Mouse (Mus musculus) B cell, adult 62 days (primary cell): ENCODE data around the gene B3gnt8. TPM values are rescaled to one million over a fixed set of nuclear protein-coding genes. Genes with fewer than 3 reads are reported as not detected.

Experiments
- total RNA-seq: library from RNA; stranded (reverse); gene quantifications from 4 replicates; pipeline ENCODE4 v1.2.4, GENCODE M21; 2023

B3gnt8 gene
- 25.0 to 35.4 TPM (median 32.0 TPM) in 4 replicates for total RNA-seq

GRCm38 (mm10) chr7:25626509-25627430 lies at the start of gene B3gnt8:
Gene B3gnt8 (plus strand): TSS chr7:25626654.

GRCm38 (mm10) chr7:25615706-25616011 lies 10.8 kb upstream of the B3gnt8 start, which contains the start of gene Erich4:
Gene Erich4 (minus strand): TSS chr7:25615892.

DNA sequence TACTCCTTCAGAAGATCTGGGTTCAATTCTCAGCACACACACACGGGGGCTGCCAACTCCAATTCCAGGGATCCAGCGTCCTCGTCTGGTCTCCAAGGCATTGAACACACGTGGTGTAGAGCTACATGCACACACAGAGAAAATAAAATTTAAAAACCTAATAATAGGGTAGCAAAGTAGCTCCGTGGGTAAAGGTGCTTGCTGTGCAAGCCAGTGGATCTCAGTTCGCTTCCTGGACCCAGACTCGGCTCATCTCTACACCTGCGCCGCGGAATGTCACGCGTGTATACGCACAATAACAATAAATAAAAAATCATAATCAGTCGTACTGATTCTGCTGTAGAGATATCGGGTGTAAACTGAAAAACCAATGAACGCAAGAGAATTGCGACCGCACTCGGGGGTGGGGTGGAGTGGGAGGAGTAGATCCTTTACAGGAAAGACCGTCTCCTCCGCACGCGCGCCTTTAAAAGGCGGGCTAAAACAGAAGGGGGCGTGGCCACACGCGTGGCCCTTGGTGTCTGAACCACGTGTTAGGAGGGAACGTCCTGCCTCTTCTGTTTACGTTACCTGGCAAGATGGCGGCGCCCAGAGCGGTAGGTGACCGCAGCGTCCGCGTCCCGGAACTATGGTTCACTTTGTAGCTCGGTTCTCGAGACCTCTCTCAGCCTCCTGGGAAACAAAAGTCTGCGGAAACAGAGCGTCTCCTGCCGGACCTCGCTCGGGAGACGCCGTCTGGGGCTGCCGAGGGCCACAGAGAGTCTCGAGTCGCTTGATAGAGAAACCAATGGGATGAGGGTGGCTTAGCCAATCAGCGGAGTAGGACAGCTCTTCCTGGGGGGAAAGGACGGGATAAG lies 7.4 kb upstream of the B3gnt8 start, which contains the start of gene Dmac2:
Gene Dmac2 (plus strand): TSS at position 550 of the 857 bp plus-strand sequence.

GRCm38 (mm10) chr7:25658657-25659472 lies 32.4 kb downstream of the B3gnt8 start, which contains the start of the genes Bckdha and Exosc5:
Gene Bckdha (minus strand): TSS chr7:25658981.
Gene Exosc5 (plus strand): TSS chr7:25659164.

GRCm38 (mm10) chr7:25674719-25675300 lies 48.4 kb downstream of the B3gnt8 start, which contains the start of gene Tmem91:
Gene Tmem91 (minus strand): TSS chr7:25675166.

GRCm38 (mm10) chr7:25680514-25681258 lies 54.2 kb downstream of the B3gnt8 start, which contains the start of gene B9d2:
Gene B9d2 (plus strand): TSS chr7:25680780.

Other genes with a start within 250 kb of the B3gnt8 start
- 29.9 to 35.4 TPM (median 33.8 TPM) in 4 replicates for gene Lipe, start 227.9 kb upstream of the B3gnt8 start, total RNA-seq
- gene Cxcl17, start 213.8 kb upstream of the B3gnt8 start, total RNA-seq, result not detected in 4 replicates
- 42.2 to 47.3 TPM (median 44.1 TPM) in 4 replicates for gene Ceacam1, start 149.1 kb upstream of the B3gnt8 start, total RNA-seq
- gene Ceacam2, start 86.8 kb upstream of the B3gnt8 start, total RNA-seq, result 8.2 to 9.3 TPM (median 8.7 TPM) in 4 replicates
- gene Erich4, start 10.8 kb upstream of the B3gnt8 start, total RNA-seq, result not detected in 4 replicates
- 84.1 to 109 TPM (median 97.4 TPM) in 4 replicates for gene Dmac2, start 7.2 kb upstream of the B3gnt8 start, total RNA-seq
- gene Bckdha, start 32.3 kb downstream of the B3gnt8 start, total RNA-seq, result 38.2 to 60.5 TPM (median 45.8 TPM) in 4 replicates
- gene Exosc5, start 32.5 kb downstream of the B3gnt8 start, total RNA-seq, result 59.4 to 78.7 TPM (median 71.0 TPM) in 4 replicates
- gene Tmem91, start 48.5 kb downstream of the B3gnt8 start, total RNA-seq, result 0.66 to 1.9 TPM in 2 of 4 replicates, not detected in the others
- 48.3 to 59.9 TPM (median 52.5 TPM) in 4 replicates for gene B9d2, start 54.1 kb downstream of the B3gnt8 start, total RNA-seq
- 295 to 306 TPM (median 301 TPM) in 4 replicates for gene Tgfb1, start 60.3 kb downstream of the B3gnt8 start, total RNA-seq
- gene Ccdc97, start 92.4 kb downstream of the B3gnt8 start, total RNA-seq, result 87.8 to 110 TPM (median 97.9 TPM) in 4 replicates
- gene Hnrnpul1, start 128.1 kb downstream of the B3gnt8 start, total RNA-seq, result 214 to 224 TPM (median 219 TPM) in 4 replicates
- 5.7 to 12.4 TPM (median 6.8 TPM) in 4 replicates for gene Axl, start 162.1 kb downstream of the B3gnt8 start, total RNA-seq
- gene Cyp2s1, start 190.3 kb downstream of the B3gnt8 start, total RNA-seq, result 0.20 TPM in 1 of 4 replicates, not detected in the others